Mouse (Mus musculus) CH12.LX (cell line): ENCODE measurements at regions not wholly inside any gene's neighbourhood (a gene's known extent, or its start where the extent isn't known, plus 50 kb on each side); places are given as distances from the start of the nearest gene placed in this dataset.

Experiments
- DNase-seq: peaks from one replicate; pipeline ENCODE4 v3.0.0-alpha.2; 2013; ENCODE audit errors: extremely low read depth
- H3K27ac ChIP-seq: 2 replicates; pipeline ENCODE4 v1.5.1; 2012; ENCODE audit warnings: low read depth, mild to moderate bottlenecking, control low read depth, moderate library complexity; ENCODE audit not compliant: insufficient read depth
- H3K27me3 ChIP-seq: replicated peaks from 2 replicates; pipeline ENCODE3; 2012; ENCODE audit warnings: inconsistent platforms
- H3K36me3 ChIP-seq, 2 experiments: replicated peaks in 1 of 2; 2 replicates each; pipeline versions ENCODE3 to v1.6.1; 2012; ENCODE audit warnings: inconsistent platforms in 1 of 2, low read length in 1 of 2, mild to moderate bottlenecking in 1 of 2, mixed read lengths in 1 of 2, moderate library complexity in 1 of 2; ENCODE audit not compliant: control insufficient read depth in 1 of 2, insufficient read depth in 1 of 2
- H3K4me1 ChIP-seq, 2 experiments: 2 replicates each; pipeline ENCODE4 v1.6.1; 2012; ENCODE audit warnings: inconsistent platforms in 1 of 2, moderate library complexity in 1 of 2; ENCODE audit not compliant: insufficient read depth in 2 of 2, control insufficient read depth in 1 of 2
- H3K4me2 ChIP-seq: 2 replicates; pipeline ENCODE4 v1.6.1; 2012; ENCODE audit warnings: low read depth, mild to moderate bottlenecking, control low read depth; ENCODE audit not compliant: poor library complexity, insufficient read depth, severe bottlenecking
- H3K4me3 ChIP-seq, 3 experiments: fragments of 150-350 bp in 1 of 3; sonication (generic) in 1 of 3; replicated peaks in 1 of 3; 2 replicates each; pipeline versions ENCODE3 to v1.5.1; 2011 to 2012; ENCODE audit warnings: low read depth in 2 of 3, low read length in 2 of 3, mild to moderate bottlenecking in 2 of 3, moderate library complexity in 2 of 3, control low read depth in 1 of 3, improper control_type of control experiment in 1 of 3, inconsistent platforms in 1 of 3, mixed read lengths in 1 of 3; ENCODE audit not compliant: poor library complexity in 1 of 3
- H3K79me2 ChIP-seq: replicated peaks from 2 replicates; pipeline ENCODE4 v1.6.1; 2012; ENCODE audit warnings: mild to moderate bottlenecking, moderate library complexity; ENCODE audit not compliant: control insufficient read depth, poor library complexity, insufficient read depth, severe bottlenecking; ENCODE audit errors: extremely low read depth
- H3K9ac ChIP-seq: 2 replicates; pipeline ENCODE4 v1.6.1; 2012; ENCODE audit warnings: low read depth, mild to moderate bottlenecking, control low read depth, moderate library complexity; ENCODE audit not compliant: insufficient read depth
- H3K9me3 ChIP-seq: replicated peaks from 2 replicates; pipeline ENCODE3; 2012; ENCODE audit warnings: low read length, inconsistent platforms, mixed read lengths
- BHLHE40 ChIP-seq: IDR thresholded peaks from 2 replicates; pipeline ENCODE4 v1.6.1; 2011; ENCODE audit warnings: mild to moderate bottlenecking, low read depth, low read length, improper control_type of control experiment
- CTCF ChIP-seq, 2 experiments: IDR thresholded peaks in 1 of 2; conservative IDR thresholded peaks in 1 of 2; 2 replicates each; pipeline ENCODE4 v1.5.1; 2011 to 2012; ENCODE audit warnings: low read depth in 2 of 2, low read length in 2 of 2, improper control_type of control experiment in 1 of 2, inconsistent platforms in 1 of 2, mild to moderate bottlenecking in 1 of 2, moderate library complexity in 1 of 2
- EP300 ChIP-seq: IDR thresholded peaks from 2 replicates; pipeline ENCODE4 v1.6.1; 2011; ENCODE audit warnings: low read length, improper control_type of control experiment
- ETS1 ChIP-seq: conservative IDR thresholded peaks from 2 replicates; pipeline ENCODE4 v1.6.1; 2012; ENCODE audit warnings: low read depth, mild to moderate bottlenecking, inconsistent platforms, low read length, improper control_type of control experiment, moderate library complexity
- IRF4 ChIP-seq: IDR thresholded peaks from 2 replicates; pipeline ENCODE4 v1.6.1; 2014; ENCODE audit warnings: low read depth, mild to moderate bottlenecking, inconsistent platforms, low read length, improper control_type of control experiment
- JUND ChIP-seq: conservative IDR thresholded peaks from 2 replicates; pipeline ENCODE4 v1.6.1; 2011; ENCODE audit warnings: low read depth, low read length, improper control_type of control experiment
- KAT2A ChIP-seq: IDR thresholded peaks from 2 replicates; pipeline ENCODE4 v1.6.1; 2012; ENCODE audit warnings: low read length, improper control_type of control experiment, inconsistent platforms; ENCODE audit not compliant: insufficient replicate concordance
- MAFK ChIP-seq: IDR thresholded peaks from 2 replicates; pipeline ENCODE4 v1.6.1; 2011; ENCODE audit warnings: low read length, improper control_type of control experiment; ENCODE audit not compliant: insufficient replicate concordance
- MAX ChIP-seq: IDR thresholded peaks from 2 replicates; pipeline ENCODE4 v1.6.1; 2011; ENCODE audit warnings: low read length, improper control_type of control experiment
- MXI1 ChIP-seq: IDR thresholded peaks from 2 replicates; pipeline ENCODE4 v1.6.1; 2011; ENCODE audit warnings: mild to moderate bottlenecking, low read depth, low read length, improper control_type of control experiment
- MYC ChIP-seq: IDR thresholded peaks from 2 replicates; pipeline ENCODE4 v1.6.1; 2011; ENCODE audit warnings: low read depth, mild to moderate bottlenecking, improper control_type of control experiment, low read length
- NRF1 ChIP-seq: IDR thresholded peaks from 2 replicates; pipeline ENCODE4 v1.6.1; 2014; ENCODE audit warnings: low read depth, mild to moderate bottlenecking, inconsistent platforms, low read length, improper control_type of control experiment, moderate library complexity
- PAX5 ChIP-seq: IDR thresholded peaks from 2 replicates; pipeline ENCODE4 v1.6.1; 2012; ENCODE audit warnings: low read length, inconsistent platforms, mixed read lengths
- RAD21 ChIP-seq: IDR thresholded peaks from 2 replicates; pipeline ENCODE4 v1.6.1; 2011; ENCODE audit warnings: low read depth, mild to moderate bottlenecking, low read length, improper control_type of control experiment, moderate library complexity
- SMC3 ChIP-seq: IDR thresholded peaks from 2 replicates; pipeline ENCODE4 v1.6.1; 2011; ENCODE audit warnings: low read depth, low read length, improper control_type of control experiment
- TCF12 ChIP-seq: IDR thresholded peaks from 2 replicates; pipeline ENCODE4 v1.6.1; 2014; ENCODE audit warnings: low read depth, mild to moderate bottlenecking, inconsistent platforms, low read length, improper control_type of control experiment
- USF1 ChIP-seq: IDR thresholded peaks from 2 replicates; pipeline ENCODE4 v1.6.1; 2014; ENCODE audit warnings: low read depth, mild to moderate bottlenecking, inconsistent platforms, low read length, improper control_type of control experiment
- ZC3H11A ChIP-seq: IDR thresholded peaks from 2 replicates; pipeline ENCODE4 v1.6.1; 2012; ENCODE audit warnings: low read depth, mild to moderate bottlenecking, inconsistent platforms, low read length, improper control_type of control experiment
- ZNF384 ChIP-seq: IDR thresholded peaks from 2 replicates; pipeline ENCODE4 v1.6.1; 2012; ENCODE audit warnings: low read depth, low read length, improper control_type of control experiment, inconsistent platforms
- dilution Hi-C: fragments of 300-500 bp; cut with MboI; formaldehyde crosslinking; loops from 2 replicates; pipeline ENCODE4 v1.14.3; 2020; ENCODE audit warnings: low sequenced_read_pairs; ENCODE audit not compliant: extremely low pct_unique_long_range_greater_than_20kb, extremely low pct_ligation_motif_present
- in situ Hi-C: fragments of 300-500 bp; cut with MboI; formaldehyde crosslinking; loops from 3 replicates; pipeline ENCODE4 v1.14.3; 2019; ENCODE audit warnings: low sequenced_read_pairs, low pct_ligation_motif_present, low pct_unique_long_range_greater_than_20kb, mixed read lengths

GRCm38 (mm10) chr8:93661739-93662138, 126.1 kb upstream of the Ces5a start:
- no peaks in the 10 kb centered on the region for H3K9me3 ChIP-seq
- H3K27ac ChIP-seq: no peak overlapping the region
- H3K4me1 ChIP-seq: peaks cover 0 to 12% of the 10 kb centered on the region in 2 experiments; a peak in 2 of 4 replicates
- no peaks in the 10 kb centered on the region for H3K79me2 ChIP-seq
- in situ Hi-C loops (loop anchor here (5.0 to 10.0 kb wide), 2 partner anchors 46 to 183 kb away; no protein-coding TSS in a partner anchor), dilution Hi-C loops (no loop called here)
- no peaks in the 10 kb centered on the region for H3K36me3 ChIP-seq
- H3K4me2 ChIP-seq: peak overlapping the region; percentile 26; the same call in 1 of the 2 replicates
- DNase-seq: peak; percentile 85
- no peak overlapping the region for H3K9ac ChIP-seq
- H3K4me3 ChIP-seq: no peak overlapping the region
- TF ChIP-seq ZC3H11A (peak; percentile 61), SMC3 (peak; percentile 92), CTCF (conservative IDR thresholded peaks at IDR 0.05 in 1 of 2, IDR thresholded peaks at IDR 0.05 in 1 of 2; ENCODE audit: low read depth in 2 of 2, low read length in 2 of 2) (peak; percentile 54 to 84), NRF1 (no peak), RAD21 (peak; percentile 84), IRF4 (peak; percentile 14; the same call in 1 of the 2 replicates)
- H3K27me3 ChIP-seq: no peaks in the 10 kb centered on the region

- dilution Hi-C loops: no loop called here
- no peak for TF ChIP-seq ZNF384
- TF ChIP-seq MAX: no peak
- no peak for TF ChIP-seq BHLHE40
- TF ChIP-seq, all 38 proteins: peak for 0
- in situ Hi-C loops: loop anchor here (5.0 to 10.0 kb wide), 2 partner anchors 45 to 183 kb away; no protein-coding TSS in a partner anchor
Observed at GRCm38 (mm10) chr8:93662219-93662618, 126.6 kb upstream of the Ces5a start.

GRCm38 (mm10) chr8:93663851-93664250, 128.2 kb upstream of the Ces5a start:
- Histone ChIP-seq H3K27me3 (no peaks in the 10 kb centered on the region), H3K4me1 (peaks cover 0 to 12% of the 10 kb centered on the region in 2 experiments; a peak in 2 of 4 replicates), H3K79me2 (no peaks in the 10 kb centered on the region), H3K9ac (no peak overlapping the region)
- dilution Hi-C loops: no loop called here
- TF ChIP-seq JUND (no peak), MAX (no peak), BHLHE40 (no peak), TCF12 (no peak), EP300 (no peak), RAD21 (no peak), MAFK (no peak), SMC3 (no peak), ETS1 (no peak), KAT2A (no peak), ZNF384 (no peak), MXI1 (no peak), USF1 (no peak), MYC (no peak), PAX5 (no peak)
- TF ChIP-seq, all 38 proteins: peak for 0
- in situ Hi-C loops: loop anchor here (5.0 to 10.0 kb wide), 2 partner anchors 43 to 181 kb away; no protein-coding TSS in a partner anchor
- Histone ChIP-seq H3K9me3 (no peaks in the 10 kb centered on the region), H3K36me3 (no peaks in the 10 kb centered on the region), H3K27ac (no peak overlapping the region), H3K4me2 (no peak overlapping the region), H3K4me3 (no peak overlapping the region)
- no peak for DNase-seq

More at GRCm38 (mm10) chr8:93662219-93662618, 126.6 kb upstream of the Ces5a start:
- Histone ChIP-seq H3K4me3 (no peak overlapping the region), H3K79me2 (no peaks in the 10 kb centered on the region), H3K4me2 (no peak overlapping the region), H3K36me3 (no peaks in the 10 kb centered on the region), H3K27ac (no peak overlapping the region), H3K9ac (no peak overlapping the region), H3K27me3 (no peaks in the 10 kb centered on the region), H3K9me3 (no peaks in the 10 kb centered on the region), H3K4me1 (peaks cover 0 to 12% of the 10 kb centered on the region in 2 experiments; a peak in 2 of 4 replicates)
- no peak for DNase-seq
